Mouse (Mus musculus): ENCODE data around the gene Nipal1.

Gene Nipal1

DNA sequence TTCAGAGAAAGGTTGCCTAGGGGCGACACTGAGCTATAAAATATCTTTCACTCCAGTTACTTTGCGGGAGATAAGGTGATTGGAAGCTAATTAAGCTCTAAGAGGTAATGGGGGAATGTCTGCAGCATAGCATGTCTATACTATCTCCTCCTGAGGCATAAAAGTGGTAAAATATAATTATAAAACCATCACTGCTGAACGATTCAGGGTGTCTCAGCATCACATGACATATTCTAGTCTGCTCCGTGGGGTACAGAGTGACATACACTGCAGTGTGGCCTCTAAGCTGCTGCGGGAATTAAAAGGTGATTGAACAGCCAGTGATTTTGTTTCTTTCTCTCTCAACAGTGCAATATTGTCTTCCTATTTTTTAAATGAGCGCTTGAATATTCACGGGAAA, 18.8 kb downstream of the Nipal1 start:
- DNase-seq = no peak

DNA sequence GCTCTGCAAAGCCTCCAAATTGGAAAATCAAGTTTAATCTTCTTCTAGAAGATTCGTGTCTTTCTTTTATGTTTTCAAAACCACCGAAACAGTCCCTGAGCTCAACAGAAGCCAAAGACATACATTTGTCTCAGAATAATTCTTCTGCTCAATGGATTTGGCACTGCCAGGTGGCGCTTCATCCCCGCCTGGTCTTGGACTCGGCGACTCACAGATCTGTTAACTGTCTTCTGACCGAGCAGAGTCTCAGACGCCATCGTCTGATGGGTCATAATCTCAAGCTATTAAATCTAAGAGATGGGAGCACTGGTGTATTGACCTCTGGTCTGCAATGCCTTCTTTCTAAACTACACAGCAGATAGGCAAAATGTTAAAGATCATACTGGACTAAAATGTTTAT, 20.8 kb downstream of the Nipal1 start:
- no peak for DNase-seq

DNA sequence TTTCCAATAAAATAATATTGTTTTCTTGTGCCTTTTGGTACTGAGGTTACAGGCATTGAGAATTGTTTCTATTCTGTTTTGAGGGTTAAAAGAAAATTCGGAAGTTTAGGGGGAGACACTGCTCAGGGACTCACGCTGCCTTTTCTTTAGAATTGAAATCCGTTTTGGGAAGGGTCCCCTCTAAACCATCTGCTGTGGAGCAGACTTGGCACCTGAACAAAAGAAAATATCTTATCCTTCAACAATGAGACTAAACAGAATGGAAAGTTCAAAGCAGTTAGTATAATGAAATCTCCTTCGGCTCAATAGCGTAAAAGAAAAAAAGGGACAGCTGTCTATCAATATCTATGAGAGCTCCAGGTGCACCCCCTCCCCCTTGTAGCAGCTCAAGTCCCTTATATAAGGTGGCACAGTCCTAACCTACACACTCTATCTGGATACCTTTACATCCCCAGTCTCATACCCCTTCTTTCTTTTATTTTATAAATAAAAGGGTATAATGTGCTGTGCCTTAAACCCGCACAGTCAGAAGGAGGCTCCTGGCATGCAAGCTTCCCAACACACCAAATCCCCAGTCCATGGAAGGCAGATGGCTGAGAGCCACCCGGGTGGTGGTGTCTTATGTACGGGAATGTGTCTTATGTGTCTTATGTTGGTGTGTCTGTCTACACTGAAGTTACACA, 23.6 kb downstream of the Nipal1 start:
- no peak for DNase-seq

DNA sequence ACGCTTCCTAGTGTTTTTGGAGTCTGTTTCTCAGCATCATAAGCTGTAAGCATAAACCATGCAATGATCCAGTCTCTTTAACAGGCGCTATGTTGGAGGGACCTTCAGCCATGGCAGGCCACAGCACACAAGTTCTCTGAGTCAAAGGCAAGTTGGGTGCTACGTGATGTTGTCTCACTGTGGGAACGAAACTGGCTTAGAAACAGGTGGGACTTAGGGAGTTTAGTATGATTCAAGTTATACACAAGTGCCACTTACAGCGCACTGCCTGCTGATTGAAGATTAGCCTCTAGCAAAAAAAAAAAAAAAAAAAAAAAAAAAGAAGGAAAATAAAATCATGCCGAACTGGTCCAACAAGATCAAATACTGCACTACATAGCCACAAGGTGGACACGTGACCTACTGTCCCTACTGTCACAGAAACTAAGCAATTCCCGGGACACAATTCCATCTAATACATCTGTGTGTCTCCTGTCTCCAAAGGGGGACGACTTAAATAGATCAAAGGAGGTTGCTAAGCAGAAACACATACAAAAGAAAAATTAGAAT, 27.5 kb downstream of the Nipal1 start:
- no peak for DNase-seq

DNA sequence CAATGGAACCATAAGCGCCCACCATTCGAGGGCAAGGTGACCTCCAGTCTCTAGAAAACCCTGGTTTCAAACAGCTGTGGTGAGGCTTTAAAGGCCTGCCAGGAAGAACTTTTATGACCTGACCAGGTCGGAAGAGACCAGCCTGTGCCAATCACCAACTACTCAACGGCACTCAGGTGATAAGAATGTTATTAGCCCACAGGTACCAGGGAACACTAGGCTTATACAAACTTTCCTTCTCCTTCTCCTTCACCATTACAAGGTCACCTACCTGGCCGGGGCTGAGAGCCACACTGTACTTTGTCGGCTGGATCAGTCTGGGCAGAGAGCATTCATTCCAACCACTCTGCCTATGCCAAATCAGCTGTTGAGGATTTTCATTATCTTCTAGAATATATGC, 33.9 kb downstream of the Nipal1 start:
- DNase-seq = no peak

DNA sequence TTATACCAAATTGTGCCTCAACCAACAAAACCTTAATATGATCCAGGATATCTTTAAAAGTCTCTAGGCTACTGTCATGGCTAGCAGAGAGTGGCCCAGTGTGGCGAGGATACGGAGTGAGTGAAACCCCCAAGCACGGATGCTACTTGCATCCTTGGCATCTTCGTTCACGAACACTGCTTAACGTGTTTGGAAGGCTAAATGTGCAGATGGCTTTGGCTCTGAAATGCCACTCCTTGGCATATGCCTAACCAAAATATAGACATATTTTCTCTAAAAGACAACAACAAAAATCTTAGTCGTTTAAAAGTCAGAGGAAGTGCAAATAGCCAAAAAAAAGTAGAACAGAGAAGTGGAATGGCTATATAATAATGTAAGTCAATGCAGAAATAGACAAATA, 42.0 kb downstream of the Nipal1 start:
- DNase-seq = no peak

DNA sequence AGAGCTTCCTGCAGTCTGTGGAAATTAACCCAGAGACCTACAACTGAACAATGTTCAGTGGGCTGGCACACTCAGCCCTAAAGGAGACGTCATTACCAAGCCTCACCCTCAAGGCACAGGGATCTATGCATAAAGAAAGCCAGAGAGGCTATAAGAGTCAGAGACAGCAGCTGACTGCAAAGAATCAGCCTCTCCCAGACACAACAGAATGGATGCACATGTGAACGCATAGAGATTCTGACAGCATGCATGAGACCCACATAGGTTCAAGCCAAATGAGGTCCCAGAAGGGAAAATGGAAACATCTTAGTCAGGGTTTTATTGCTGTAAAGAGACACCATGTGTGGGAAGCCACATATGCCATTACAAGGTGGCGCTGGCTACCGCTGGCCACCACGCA, 42.9 kb downstream of the Nipal1 start:
- DNase-seq = no peak

DNA sequence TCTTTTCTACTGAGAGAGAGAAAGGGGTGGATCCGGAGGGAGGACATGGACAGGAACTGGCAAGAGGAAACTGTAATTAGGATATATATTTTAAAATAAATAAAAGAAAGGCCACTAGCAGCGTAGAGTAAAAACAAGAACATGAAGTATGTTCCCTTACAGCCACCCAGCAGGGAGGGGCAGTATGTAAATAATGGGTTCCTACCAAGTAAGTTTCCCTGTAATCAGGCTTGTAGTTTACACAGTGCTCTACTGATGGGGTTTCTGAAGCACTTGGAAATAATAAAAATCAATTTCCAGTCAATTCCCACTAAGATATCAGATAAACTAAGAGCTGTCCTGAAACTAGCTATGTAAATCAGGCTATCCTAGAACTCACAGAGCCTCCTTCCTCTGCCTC, 47.1 kb downstream of the Nipal1 start:
- DNase-seq = no peak

DNA sequence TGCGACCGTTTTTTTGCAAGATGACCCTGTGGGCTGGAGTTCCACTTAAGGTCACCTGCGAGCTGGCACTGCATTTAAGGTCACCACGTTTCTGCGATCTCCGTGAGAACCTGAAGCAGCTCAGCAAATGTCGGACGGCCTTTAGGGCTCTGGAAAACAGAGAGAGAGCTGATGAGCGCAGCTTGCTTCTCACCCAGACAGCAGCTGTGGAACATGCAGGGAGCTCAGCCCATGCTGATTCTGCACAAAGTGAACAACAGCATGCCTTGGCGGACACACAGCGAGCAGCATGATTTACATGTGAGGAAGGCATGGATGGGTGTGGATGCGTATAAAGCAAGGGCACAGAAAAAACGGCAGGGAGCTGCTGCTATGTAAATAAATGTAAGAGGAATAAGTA, 48.9 kb downstream of the Nipal1 start:
- DNase-seq = no peak

DNA sequence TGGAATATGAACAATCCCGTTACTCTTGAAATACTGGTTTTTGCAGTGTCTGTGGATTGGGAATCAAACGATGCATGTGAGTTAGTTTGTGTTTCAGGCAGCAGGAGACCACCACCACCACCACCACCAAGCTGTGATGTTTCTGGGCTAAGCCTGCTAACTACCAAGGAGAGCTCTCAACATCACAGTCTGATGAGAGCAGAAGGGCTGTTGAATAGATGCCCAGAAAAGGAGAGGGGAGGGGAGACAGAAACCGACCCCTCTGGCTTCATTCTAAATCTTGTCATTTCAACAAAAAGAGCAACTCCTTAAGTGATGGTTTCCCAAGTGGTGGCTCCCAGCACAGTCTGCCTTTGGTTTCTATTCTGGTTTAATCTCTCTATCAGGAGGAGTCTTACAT, 50.7 kb downstream of the Nipal1 start:
- no peak for DNase-seq

DNA sequence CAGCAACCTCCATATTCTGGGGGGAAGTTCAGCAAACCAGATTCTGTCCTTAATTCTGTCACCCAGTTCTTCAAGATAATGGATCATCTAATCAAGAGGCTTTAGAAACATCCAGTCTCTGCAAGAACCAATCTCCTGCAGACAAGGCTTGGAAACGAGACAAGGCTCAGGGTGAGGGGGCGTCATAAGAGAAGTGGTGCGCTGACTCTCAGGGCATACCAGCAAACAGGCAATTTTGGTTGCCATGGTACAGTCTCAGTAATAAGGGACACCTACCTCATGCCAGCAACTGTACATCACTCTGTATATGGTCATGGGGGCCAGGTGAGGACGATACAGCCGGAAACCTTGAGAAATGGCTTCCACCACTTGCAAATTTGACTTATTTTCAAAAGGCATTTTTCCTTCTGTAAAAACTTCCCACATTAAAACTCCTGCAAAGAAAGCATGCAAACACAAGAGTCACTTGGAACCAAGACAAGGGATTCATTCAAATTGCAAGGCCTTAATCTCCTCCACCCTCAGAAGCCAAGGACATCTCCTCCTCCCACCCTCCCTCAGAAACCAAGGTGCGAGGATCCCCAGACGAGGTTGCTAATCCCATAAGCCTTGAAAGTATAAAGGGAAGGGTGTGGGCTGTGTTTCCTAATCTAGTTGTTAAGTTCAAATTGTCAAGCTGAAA, 51.4 kb downstream of the Nipal1 start:
- no peak for DNase-seq

DNA sequence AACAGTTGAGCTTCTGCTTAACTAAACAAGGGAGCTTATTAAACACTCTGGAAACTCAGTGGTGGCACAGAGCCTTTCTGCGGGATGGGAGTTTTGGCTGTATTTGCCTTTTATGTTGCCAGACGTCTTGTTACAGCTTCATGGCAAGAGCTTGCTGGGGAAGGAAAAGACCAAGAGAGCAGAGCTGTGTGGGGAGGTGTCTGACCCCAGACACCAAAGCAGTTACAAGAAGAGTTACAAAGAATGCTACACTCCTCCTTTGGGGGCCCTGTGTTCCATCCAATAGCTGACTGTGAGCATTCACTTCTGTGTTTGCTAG, 51.9 kb downstream of the Nipal1 start:
- DNase-seq = no peak

DNA sequence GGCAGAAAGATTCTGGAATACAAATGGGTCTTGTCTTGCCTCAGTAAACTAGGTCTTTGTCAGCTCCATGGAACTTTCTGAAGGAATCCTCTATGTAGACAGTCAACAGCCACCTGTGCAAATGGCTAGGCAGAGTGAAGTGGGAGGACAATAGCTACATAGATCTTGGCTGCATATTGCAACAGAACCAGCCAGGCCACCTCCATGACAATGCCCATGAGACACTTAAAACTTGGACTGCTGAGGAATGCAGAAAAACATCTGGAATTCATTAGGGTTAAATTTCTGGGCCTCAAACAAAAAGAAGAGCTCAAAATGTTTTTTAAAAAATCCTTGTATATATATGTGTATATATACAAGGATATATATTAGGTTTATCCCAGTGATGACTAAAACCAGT, 54.6 kb downstream of the Nipal1 start:
- no peak for DNase-seq

DNA sequence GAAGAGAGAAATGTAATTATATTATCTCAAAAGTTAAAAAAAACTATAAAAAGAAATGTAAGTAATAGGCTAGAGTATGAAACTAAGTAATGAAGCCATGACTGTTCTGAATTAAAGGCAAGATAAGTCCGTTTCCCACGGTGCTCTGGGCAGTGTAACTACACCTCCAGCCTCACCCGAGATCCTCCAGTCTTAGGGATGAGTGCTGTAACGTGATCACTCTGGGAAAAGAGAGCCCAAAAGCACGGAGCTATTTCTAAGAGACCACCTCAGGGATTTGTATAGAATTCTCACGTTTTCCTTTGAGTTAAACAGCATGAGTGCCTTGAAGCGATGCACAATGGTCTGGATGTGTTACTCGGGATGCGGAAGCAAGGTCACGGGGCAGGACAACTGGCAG, 58.5 kb downstream of the Nipal1 start:
- DNase-seq = no peak

DNA sequence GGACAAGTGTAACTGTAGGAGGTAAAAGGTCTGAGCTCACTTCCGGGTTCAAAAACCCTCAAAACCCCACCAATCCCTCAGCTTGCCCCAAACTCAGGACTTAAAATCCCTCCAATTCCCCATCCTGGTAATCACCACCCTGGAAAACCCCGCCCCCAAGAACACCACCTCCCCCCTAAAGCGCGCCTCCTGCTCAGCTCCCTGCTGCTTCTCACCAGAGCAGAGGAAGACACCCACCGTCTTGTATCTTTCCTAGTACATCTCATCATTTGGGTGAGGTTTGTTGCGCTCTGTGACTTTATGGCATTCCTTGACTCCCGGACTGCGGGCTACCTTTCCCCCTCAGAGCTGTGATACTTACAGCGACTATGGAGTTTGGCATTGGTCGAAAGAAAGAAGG, 59.1 kb downstream of the Nipal1 start:
- no peak for DNase-seq

DNA sequence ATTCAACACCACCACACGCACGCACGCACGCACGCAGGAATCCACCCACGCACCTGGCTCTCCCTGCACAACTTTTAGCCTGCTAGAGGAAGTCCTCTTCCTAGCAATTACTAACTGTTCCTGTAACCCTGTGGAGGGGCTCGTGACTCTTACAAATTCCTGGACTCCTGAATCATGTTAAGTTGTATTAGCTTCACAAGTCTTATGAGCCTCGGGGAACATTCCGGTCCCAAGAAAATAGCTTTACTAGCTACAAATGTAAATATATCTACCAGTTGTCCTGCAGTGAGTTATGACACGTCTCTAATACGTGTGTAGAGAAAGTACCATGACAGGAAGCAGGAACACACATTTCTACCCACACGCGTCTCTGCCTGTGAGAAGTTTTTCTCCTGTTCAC, 61.9 kb downstream of the Nipal1 start:
- DNase-seq = no peak

DNA sequence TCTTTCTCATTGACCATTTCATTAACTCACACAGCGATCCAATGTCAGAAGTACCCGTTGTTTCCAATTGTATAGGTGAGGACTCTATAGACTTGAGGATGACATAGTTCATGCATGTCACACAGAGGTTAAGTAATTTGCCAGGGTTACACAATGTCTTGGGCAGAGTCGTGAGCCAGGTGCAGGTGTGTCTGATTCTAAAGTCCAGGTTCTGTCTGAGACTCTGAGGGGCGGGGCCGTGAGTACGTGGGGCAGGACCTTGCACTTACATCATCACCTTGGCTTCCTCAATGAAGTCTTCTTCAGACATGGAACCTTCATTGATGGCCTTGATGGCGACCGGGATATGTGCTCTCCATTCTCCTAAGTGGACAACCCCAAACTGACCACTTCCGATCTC, 62.4 kb downstream of the Nipal1 start:
- no peak for DNase-seq

DNA sequence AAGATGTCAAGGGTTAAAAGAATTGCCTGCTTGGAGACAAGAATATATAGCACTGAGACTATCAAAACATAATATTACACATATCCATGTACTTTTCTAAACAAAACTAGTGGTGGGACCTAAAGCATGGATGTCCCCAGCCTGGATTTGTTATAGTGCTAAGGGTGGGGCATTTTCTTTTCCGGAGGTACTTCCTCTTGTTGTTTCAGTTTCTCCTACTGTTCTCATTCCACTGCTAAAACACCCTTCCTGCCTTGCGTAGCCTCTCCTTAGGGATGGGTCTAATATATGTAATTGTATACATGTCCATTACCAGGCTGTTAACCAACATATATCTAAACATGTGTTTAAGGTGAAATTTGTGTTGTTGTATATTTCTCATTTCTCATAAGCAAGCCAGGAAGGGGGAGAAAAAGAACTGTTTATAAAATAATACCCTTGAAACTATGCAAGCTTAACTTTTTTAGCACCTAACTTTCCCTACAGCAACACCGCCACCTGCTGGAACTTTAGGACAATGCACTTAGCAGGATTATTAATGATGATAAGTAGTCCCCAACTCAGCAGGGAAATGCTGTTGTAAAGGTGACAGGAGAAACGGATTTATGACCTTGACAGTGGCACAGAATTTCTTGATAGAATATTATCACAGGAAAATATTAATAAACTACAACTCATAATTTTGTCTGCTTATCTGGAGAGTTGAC, 63.1 kb downstream of the Nipal1 start:
- peak; percentile 21 for DNase-seq

DNA sequence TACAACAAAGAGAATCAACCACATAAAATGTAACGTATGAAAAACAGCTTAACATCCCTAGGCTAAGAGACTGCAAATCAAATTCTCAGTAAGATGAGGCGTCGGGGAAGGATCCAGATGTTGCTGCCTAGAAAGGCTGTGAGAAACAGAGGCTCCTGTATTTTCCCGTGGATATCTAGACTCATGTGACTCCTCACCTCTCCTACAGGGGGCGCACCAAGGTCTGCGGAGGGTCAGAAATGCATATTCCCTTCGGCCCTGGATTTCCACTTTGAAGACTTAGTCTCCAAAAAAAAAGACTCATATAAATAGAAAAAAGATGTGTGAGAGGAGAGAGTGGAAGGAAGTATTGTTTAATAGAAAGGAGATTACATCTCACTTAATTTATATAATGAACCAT, 73.0 kb downstream of the Nipal1 start:
- no peak for DNase-seq
